Mouse (Mus musculus) heart, embryonic 14.5 days (tissue): ENCODE data around the gene Baiap2. TPM values are rescaled to one million over a fixed set of nuclear protein-coding genes. Genes with fewer than 3 reads are reported as not detected.

Experiments used
- ATAC-seq: fragments of 200-750 bp; cut with Nextera tagmentation; 2 replicates; pipeline ENCODE4 v1.8.0; 2017; ENCODE audit warnings: low read depth, moderate TSS enrichment; ENCODE audit not compliant: insufficient number of reproducible peaks, insufficient read depth, low FRiP score
- H3K27ac ChIP-seq, 2 experiments: fragments of 200-500 bp in 1 of 2; fragments of 300-500 bp in 1 of 2; sonication (generic) in 1 of 2; replicated peaks in 1 of 2; 2 replicates each; pipeline ENCODE4 v1.5.1; 2012 to 2014; ENCODE audit warnings: low read depth in 2 of 2, low read length in 2 of 2, control low read depth in 1 of 2, mild to moderate bottlenecking in 1 of 2, mixed read lengths in 1 of 2; ENCODE audit not compliant: control insufficient read depth in 1 of 2, insufficient read depth in 1 of 2
- H3K27me3 ChIP-seq: fragments of 300-500 bp; sonication (generic); 2 replicates; pipeline ENCODE4 v1.6.1; 2014; ENCODE audit warnings: mild to moderate bottlenecking, low read length, control low read depth; ENCODE audit not compliant: control insufficient read depth, insufficient read depth
- H3K36me3 ChIP-seq: fragments of 300-500 bp; sonication (generic); 2 replicates; pipeline ENCODE4 v1.6.1; 2014; ENCODE audit warnings: mild to moderate bottlenecking, control low read depth, low read length, mixed read lengths; ENCODE audit not compliant: control insufficient read depth, insufficient read depth
- H3K4me1 ChIP-seq, 2 experiments: fragments of 200-500 bp in 1 of 2; fragments of 300-500 bp in 1 of 2; sonication (generic) in 1 of 2; 2 replicates each; pipeline ENCODE4 v1.6.1; 2012 to 2014; ENCODE audit warnings: low read length in 2 of 2, control low read depth in 1 of 2, mixed read lengths in 1 of 2; ENCODE audit not compliant: control insufficient read depth in 2 of 2, insufficient read depth in 2 of 2
- H3K4me2 ChIP-seq: fragments of 300-500 bp; sonication (generic); 2 replicates; pipeline ENCODE4 v1.6.1; 2014; ENCODE audit warnings: mild to moderate bottlenecking, low read length
- H3K4me3 ChIP-seq, 2 experiments: fragments of 200-500 bp in 1 of 2; fragments of 300-500 bp in 1 of 2; sonication (generic) in 1 of 2; 2 replicates each; pipeline ENCODE4 v1.5.1; 2012 to 2014; ENCODE audit warnings: low read length in 2 of 2, mild to moderate bottlenecking in 2 of 2, control low read depth in 1 of 2, low read depth in 1 of 2, moderate library complexity in 1 of 2; ENCODE audit not compliant: control insufficient read depth in 1 of 2, insufficient read depth in 1 of 2
- H3K9ac ChIP-seq: fragments of 300-500 bp; sonication (generic); 2 replicates; pipeline ENCODE4 v1.6.1; 2014; ENCODE audit warnings: mild to moderate bottlenecking, low read length
- H3K9me3 ChIP-seq: fragments of 300-500 bp; sonication (generic); 2 replicates; pipeline ENCODE4 v1.6.1; 2016; ENCODE audit warnings: low read length, control low read depth; ENCODE audit not compliant: control insufficient read depth
- WGBS: fragments of 180-500 bp; shearing (Covaris S2); extraction: QIAGEN DNeasy Blood & Tissue Kit; methylation state at CpG from one replicate; pipeline ENCODE4 v1.1.7; 2014; 5-methylcytosine and 5-hydroxymethylcytosine counted together
- polyA plus RNA-seq: library from polyadenylated mRNA; unstranded; fragments of >200 nt; fragmentation: Nextera tagmentation; extraction: Ambion mirVana; gene quantifications from 2 replicates; pipeline ENCODE4 v1.2.1, GENCODE M21; 2014

The Baiap2 gene
- polyA plus RNA-seq, 1 experiment from 2014 or later: 13.2 TPM

DNA sequence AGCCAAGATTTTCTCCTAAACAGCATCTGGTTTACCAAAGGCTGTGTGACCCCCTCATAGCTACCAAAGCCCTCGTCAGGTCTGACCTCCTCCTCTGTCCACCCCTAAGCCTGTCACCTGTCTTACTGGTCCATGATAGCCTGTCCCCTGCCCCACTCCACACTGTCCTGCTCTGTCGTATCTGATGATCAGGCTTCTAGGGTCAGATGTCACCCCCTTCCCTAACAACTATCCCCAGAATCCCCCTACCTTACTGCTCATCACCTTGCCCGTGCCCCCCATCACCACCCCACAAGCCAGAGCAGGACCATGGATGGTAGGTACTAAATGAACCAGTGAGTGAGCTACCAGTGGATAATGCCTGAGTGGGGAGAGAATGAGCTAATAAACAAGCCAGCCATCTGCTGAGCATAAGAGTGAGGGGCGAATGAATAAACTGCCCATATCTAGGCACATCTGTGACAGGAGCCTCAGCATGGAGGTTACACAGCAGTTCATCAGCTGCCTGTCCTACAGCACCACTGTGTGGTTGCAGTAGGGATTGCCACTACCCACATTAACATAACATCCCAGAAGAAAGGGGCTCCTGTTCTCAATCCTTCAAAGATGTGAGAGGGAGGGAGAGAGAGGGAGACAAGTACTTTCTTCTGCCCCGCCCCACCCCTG, 37.8 kb upstream of the Baiap2 start:
- Histone ChIP-seq H3K4me2 (no peak overlapping the region), H3K4me3 (no peak overlapping the region), H3K9me3 (no peaks in the 10 kb centered on the region), H3K27me3 (peaks cover 25% of the 10 kb centered on the region), H3K4me1 (peaks cover under 1 to 2% of the 10 kb centered on the region in 2 experiments; a peak in 2 of 4 replicates), H3K9ac (no peak overlapping the region), H3K36me3 (no peaks in the 10 kb centered on the region), H3K27ac (no peak overlapping the region)
- WGBS: 28% methylated on average over 5 of the region's 5 CpGs
- no peak for ATAC-seq

DNA sequence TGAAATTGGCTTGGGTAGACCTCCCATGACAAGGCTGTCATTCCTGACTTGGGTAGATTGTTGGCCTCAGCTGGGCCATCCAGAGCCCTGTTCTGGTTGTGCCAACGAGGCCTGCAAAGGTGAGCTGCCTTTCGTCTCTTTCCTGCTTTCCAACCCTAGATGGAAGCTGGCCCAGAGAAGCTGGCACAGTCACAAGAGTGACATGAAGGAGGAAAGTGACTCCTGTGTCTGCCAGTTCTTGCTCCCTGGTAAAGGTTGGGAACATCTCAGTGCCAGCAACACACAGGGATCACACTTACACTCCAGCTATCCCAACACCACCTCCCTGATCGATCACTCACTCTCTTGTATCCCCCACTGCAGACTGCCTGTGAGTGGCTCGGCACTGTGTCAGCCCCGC, 36.8 kb upstream of the Baiap2 start:
- Histone ChIP-seq H3K4me2 (no peak overlapping the region), H3K27ac (no peak overlapping the region), H3K4me1 (peaks cover 5% of the 10 kb centered on the region in 2 experiments; a peak in 2 of 4 replicates), H3K9ac (no peak overlapping the region), H3K36me3 (no peaks in the 10 kb centered on the region), H3K9me3 (no peaks in the 10 kb centered on the region), H3K27me3 (peaks cover 25% of the 10 kb centered on the region), H3K4me3 (no peak overlapping the region)
- ATAC-seq: no peak
- WGBS: 74% methylated on average over 5 of the region's 5 CpGs

DNA sequence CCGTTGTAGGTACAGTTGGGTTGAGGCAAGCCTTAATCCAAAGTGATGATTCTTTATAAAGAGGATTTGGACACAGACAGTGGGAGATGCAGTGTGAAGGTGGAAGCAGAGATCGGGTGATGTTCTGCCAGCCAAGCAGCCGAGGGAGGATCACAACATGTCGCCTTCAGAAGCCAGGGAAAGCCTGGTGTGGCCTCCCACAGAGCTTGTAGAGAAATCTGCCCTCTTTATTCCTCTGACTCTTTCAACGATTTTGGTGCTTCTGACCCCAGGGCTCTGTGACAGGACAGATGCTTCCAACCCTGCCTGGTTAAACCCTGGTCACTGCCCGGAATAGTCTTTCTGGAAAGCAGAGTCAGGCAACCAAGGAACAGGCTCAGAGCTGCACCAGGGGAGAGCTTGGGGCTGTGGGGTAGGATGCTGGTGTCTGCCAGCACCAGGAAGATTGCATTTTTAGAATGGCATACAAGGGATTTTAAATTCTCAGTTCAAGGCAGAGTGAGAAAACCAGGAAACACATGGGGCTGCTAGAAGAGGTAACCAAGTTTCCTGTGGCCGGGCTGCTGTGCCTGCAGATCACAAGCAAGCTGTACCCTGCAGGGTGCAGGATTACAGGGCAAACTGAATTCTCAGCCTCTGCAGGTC, 35.4 kb upstream of the Baiap2 start:
- peaks cover 5% of the 10 kb centered on the region in 2 experiments; a peak in 2 of 4 replicates for H3K4me1 ChIP-seq
- 26% methylated on average over 7 of the region's 7 CpGs for WGBS
- H3K27me3 ChIP-seq: peaks cover 25% of the 10 kb centered on the region
- H3K27ac ChIP-seq: no peak overlapping the region
- H3K4me2 ChIP-seq: no peak overlapping the region
- no peak for ATAC-seq
- no peak overlapping the region for H3K9ac ChIP-seq
- H3K36me3 ChIP-seq: no peaks in the 10 kb centered on the region
- no peak overlapping the region for H3K4me3 ChIP-seq
- H3K9me3 ChIP-seq: no peaks in the 10 kb centered on the region

DNA sequence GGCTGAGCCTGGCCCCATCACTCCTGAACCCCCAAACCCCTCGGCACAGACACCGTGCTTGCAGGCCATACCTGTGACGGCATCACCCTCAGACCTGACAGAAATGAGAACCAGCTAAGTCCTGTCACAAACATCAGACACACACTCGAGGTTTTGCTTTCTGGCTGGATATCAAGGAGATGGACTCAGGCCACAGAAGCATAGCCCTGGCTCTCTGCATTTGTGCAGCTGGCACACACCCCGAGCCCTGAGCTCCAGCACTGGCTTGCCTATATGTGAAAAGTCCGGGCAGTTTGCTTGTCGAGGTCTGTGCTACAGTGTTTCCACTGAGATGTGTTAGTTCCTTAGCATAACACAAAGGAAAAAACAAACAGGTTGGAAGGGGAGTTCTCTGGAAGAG, 34.9 kb upstream of the Baiap2 start:
- Histone ChIP-seq H3K9me3 (no peaks in the 10 kb centered on the region), H3K4me3 (no peak overlapping the region), H3K36me3 (no peaks in the 10 kb centered on the region), H3K27ac (no peak overlapping the region), H3K9ac (no peak overlapping the region), H3K27me3 (peaks cover 25% of the 10 kb centered on the region), H3K4me2 (no peak overlapping the region), H3K4me1 (peaks cover 6 to 8% of the 10 kb centered on the region in 2 experiments; a peak in 3 of 4 replicates)
- WGBS: 41% methylated on average over 7 of the region's 7 CpGs
- no peak for ATAC-seq

DNA sequence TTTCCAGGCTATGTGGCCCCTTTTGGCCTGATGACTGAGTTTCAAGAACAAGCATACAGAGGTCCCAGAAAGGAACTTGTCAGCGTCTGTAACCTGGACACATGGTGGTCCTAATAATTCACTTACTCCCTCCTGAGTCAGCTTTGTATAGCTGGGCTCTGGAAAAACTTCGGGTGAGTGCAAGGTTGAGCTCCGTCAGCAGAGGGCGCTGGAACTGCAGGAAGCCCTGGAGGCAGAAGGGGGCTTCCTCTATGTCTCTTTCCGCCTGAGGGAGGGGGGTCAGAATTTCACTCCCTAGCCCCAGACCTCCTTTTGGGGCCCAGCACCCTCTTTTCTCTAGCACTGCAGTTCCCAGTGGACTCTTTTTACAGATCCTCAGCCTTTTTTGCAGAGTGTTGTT, 33.1 kb upstream of the Baiap2 start:
- Histone ChIP-seq H3K4me2 (peak overlapping the region; percentile 52), H3K27ac (no peak overlapping the region), H3K36me3 (no peaks in the 10 kb centered on the region), H3K9ac (peak overlapping the region; percentile 55), H3K4me1 (peaks cover 14 to 17% of the 10 kb centered on the region in 2 experiments), H3K27me3 (peaks cover 25% of the 10 kb centered on the region), H3K4me3 (peak overlapping the region in 1 of 2 experiments; percentile 1; a peak in 1 of 4 replicates), H3K9me3 (no peaks in the 10 kb centered on the region)
- ATAC-seq: no peak
- WGBS: 2% methylated on average over 5 of the region's 5 CpGs

DNA sequence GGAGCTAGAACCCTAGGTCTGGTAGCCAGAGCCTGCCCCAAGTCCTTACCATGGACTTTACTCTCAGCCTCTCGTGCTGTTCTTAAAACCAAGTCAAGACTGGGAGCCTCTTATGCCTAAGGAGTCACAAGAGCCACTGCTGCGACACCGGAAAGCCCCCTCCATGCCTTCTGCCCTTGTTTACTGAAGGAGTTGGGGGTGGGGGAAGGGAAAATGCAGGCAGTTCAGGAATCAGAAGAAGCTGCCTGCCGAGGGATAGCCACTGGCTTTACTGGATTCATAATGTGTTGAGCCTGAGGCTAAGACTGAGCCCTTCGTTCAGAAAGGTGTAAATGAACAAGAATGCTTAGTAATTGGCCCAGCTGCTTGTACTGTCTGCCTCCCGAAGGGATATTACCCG, 29.7 kb upstream of the Baiap2 start:
- Histone ChIP-seq H3K4me2 (peak overlapping the region; percentile 98), H3K4me3 (peak overlapping the region; percentile 73 to 92), H3K27ac (no peak overlapping the region), H3K9ac (peak overlapping the region; percentile 99), H3K27me3 (peaks cover 11% of the 10 kb centered on the region; the same call in 1 of the 2 replicates), H3K36me3 (peaks cover 21% of the 10 kb centered on the region), H3K4me1 (peaks cover 25 to 43% of the 10 kb centered on the region in 2 experiments), H3K9me3 (no peaks in the 10 kb centered on the region)
- no peak for ATAC-seq
- 8% methylated on average over 7 of the region's 7 CpGs for WGBS

DNA sequence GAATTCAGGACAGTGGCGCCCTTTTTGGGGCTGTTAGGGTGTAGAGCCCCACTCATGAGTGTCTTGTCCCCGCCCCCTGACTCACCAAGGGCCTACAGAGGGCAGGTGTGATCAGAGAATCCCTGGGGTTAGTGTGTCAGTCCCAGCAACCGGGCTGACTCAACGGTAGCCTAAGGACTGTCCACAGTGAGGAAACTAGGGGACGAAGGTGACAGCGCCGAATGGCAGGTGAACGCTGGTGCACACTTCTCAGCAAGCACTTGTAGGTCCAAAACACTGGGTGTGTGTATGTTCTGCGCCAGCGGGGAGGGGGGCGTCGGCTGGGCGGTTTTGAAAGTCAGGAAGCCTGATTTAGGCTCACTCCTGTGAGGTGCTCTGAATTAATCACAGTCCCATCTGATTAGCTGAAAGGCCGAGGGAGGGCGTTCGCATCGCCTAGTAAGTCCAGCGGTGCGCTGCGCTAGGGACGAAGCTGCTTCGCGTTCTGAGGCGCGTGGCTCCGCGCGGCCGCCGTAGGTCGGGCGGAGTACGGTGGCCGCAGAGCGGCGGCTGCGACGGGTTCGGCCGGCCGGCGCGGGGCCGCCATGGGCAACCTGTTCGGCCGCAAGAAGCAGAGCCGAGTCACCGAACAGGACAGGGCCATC, 29.1 kb upstream of the Baiap2 start, which contains the start of gene Chmp6:
Chmp6 (plus strand) TSS at position 151 of the 644 bp plus-strand sequence.
- under 1% methylated on average over 43 of the region's 48 CpGs for WGBS
- peak within 1 kb of the TSS; percentile 98 for H3K4me2 ChIP-seq

More for the DNA sequence above, 29.1 kb upstream of the Baiap2 start, which contains the start of gene Chmp6:
- H3K4me3 ChIP-seq: peak within 1 kb of the TSS; percentile 73 to 92
- peak within 1 kb of the TSS; percentile 59 to 81 for H3K27ac ChIP-seq
- peaks cover 25 to 43% of the 10 kb centered on the region in 2 experiments for H3K4me1 ChIP-seq
- peaks cover 27% of the 10 kb centered on the region for H3K36me3 ChIP-seq
- peaks cover 6% of the 10 kb centered on the region; the same call in 1 of the 2 replicates for H3K27me3 ChIP-seq
- peak within 1 kb of the TSS; percentile 99 for H3K9ac ChIP-seq
- peak; percentile 60 for ATAC-seq
- no peaks in the 10 kb centered on the region for H3K9me3 ChIP-seq
